Mouse (Mus musculus): ENCODE measurements around the gene Tecr.
"Not testable (repeated sequence)": the region's sequence is repeated elsewhere in the genome, so short reads cannot be mapped to it uniquely, and the experiment has no call there.

The Tecr gene

GRCm38 (mm10) chr8:83580826-83581225, 26.9 kb downstream of the Tecr start:
- DNase-seq (ENCODE audit: low spot score) = no peak

- no peak for DNase-seq (ENCODE audit: low spot score)
These were observed 28.1 kb downstream of the Tecr start for GRCm38 (mm10) chr8:83579676-83580075.

GRCm38 (mm10) chr8:83578131-83579055, 29.4 kb downstream of the Tecr start:
- peak; percentile 6 for DNase-seq (ENCODE audit: low spot score)

GRCm38 (mm10) chr8:83577384-83577791, 30.4 kb downstream of the Tecr start:
- DNase-seq (ENCODE audit: low spot score) = no peak

GRCm38 (mm10) chr8:83576921-83577320, 30.9 kb downstream of the Tecr start:
- DNase-seq (ENCODE audit: low spot score) = no peak

- no peak for DNase-seq (ENCODE audit: low spot score)
These were observed 31.3 kb downstream of the Tecr start for GRCm38 (mm10) chr8:83576516-83576895.

GRCm38 (mm10) chr8:83575561-83576515, 31.9 kb downstream of the Tecr start:
- DNase-seq (ENCODE audit: low spot score) = peak; percentile 2

- peak; percentile 2 for DNase-seq (ENCODE audit: low spot score)
These were observed 33.0 kb downstream of the Tecr start for GRCm38 (mm10) chr8:83574631-83575315.

GRCm38 (mm10) chr8:83573140-83573875, 34.5 kb downstream of the Tecr start:
- peak; percentile 5 for DNase-seq (ENCODE audit: low spot score)

GRCm38 (mm10) chr8:83572246-83572812, 35.4 kb downstream of the Tecr start:
- no peak for DNase-seq (ENCODE audit: low spot score)

- DNase-seq (ENCODE audit: low spot score) = no peak
These were observed 36.0 kb downstream of the Tecr start for GRCm38 (mm10) chr8:83571791-83572190.

GRCm38 (mm10) chr8:83571001-83571340, 36.8 kb downstream of the Tecr start:
- not testable (repeated sequence) for DNase-seq (ENCODE audit: low spot score)

- peak; percentile 2 for DNase-seq (ENCODE audit: low spot score)
These were observed 37.3 kb downstream of the Tecr start for GRCm38 (mm10) chr8:83570272-83571000.

GRCm38 (mm10) chr8:83569165-83569564, 38.6 kb downstream of the Tecr start:
- DNase-seq (ENCODE audit: low spot score) = no peak

- no peak for DNase-seq (ENCODE audit: low spot score)
These were observed 39.0 kb downstream of the Tecr start for GRCm38 (mm10) chr8:83568755-83569154.

GRCm38 (mm10) chr8:83568128-83568527, 39.6 kb downstream of the Tecr start:
- DNase-seq (ENCODE audit: low spot score) = no peak

GRCm38 (mm10) chr8:83567668-83568067, 40.1 kb downstream of the Tecr start:
- DNase-seq (ENCODE audit: low spot score) = no peak

GRCm38 (mm10) chr8:83566469-83567395, 41.0 kb downstream of the Tecr start, which contains the start of gene Ndufb7:
Ndufb7 (plus strand) TSS chr8:83566671.
- DNase-seq (ENCODE audit: low spot score) = peak; percentile 98

- DNase-seq (ENCODE audit: low spot score) = no peak
These were observed 41.9 kb downstream of the Tecr start for GRCm38 (mm10) chr8:83565731-83566375.
